Mouse (Mus musculus): ENCODE results near the gene Rfpl4.
A peak's percentile ranks its signal among the peaks of the same experiment; 100 is the strongest.
"Not testable (repeated sequence)": the region's sequence is repeated elsewhere in the genome, so short reads cannot be mapped to it uniquely, and the experiment has no call there.

Gene Rfpl4

GRCm38 (mm10) chr7:5080010-5080751 lies 36.6 kb downstream of the Rfpl4 start, which contains the start of gene Epn1:
TSS of gene Epn1 (plus strand) at chr7:5080235.
- peak; percentile 94 for DNase-seq

DNA sequence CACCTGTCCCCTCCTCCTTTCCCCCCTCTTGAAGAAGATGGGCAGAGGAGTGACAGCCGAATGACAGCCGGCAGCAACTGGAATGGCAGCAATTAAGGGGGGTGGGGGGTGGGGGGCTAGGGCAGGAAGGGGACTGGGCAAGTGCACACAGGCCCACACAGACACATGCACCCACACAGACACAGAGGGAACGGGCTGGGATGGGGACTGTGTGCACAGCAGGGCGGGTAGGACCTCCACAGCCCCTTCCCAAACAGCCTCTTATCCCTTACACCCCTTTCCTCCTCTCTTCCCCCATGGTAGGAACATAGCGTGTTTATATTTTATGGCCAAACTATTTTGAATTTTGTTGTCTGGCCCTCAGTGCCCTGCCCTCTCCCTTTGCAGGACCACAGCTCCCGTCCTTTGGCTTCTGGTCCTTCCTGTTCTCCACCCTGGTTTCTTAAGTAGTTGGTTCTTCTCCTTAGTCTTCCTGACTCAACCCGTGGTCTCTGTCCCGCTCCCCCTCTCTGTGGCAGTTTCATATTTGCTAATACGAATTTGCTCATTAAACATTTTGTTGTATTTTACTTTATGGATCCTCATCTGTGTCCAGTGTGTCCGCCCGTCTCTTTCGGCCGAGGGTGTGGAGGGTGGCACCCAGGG lies 37.3 kb downstream of the Rfpl4 start:
- not testable (repeated sequence) for DNase-seq

DNA sequence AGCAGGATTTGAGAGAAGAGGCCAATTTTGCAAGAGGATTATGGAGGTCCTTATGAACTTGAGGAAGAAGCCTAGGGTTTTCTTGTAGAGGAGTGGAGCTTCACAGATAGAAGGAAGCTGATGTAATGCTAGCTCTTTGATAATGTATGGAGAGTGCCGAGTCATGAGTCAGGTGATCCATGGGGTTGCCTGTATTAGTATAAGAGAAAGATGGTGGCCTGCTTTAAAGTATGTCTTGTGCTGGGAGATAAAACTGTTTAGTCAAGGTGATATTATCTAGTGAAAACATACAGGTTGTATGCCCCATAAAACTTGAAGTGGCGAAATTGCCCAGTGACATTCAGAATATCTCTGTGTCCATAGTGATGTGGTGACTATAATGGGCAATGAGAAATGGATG lies 39.8 kb downstream of the Rfpl4 start:
- no peak for DNase-seq

DNA sequence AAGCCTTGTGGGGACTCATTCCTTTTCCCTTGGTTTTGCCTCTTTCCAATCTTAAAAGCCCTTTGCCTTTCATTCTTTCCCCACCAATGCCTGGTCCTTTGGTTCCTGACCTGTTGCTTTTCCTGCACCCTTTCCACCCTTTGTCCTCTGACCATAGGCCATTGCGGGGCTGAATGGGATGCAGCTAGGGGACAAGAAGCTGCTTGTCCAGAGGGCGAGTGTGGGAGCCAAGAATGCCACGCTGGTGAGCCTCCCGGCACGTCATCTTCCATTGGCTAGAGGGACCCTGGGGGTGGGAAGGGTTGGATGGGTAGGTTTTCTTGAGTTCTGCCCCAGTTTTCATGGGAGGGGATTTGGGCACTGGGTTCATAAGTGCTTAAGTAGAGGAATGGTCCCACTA lies 41.8 kb downstream of the Rfpl4 start:
- DNase-seq, result no peak

- no peak for DNase-seq
Observed at GRCm38 (mm10) chr7:5073586-5073985, 43.2 kb downstream of the Rfpl4 start.

- DNase-seq, result no peak
Observed at GRCm38 (mm10) chr7:5064886-5065285, 51.9 kb downstream of the Rfpl4 start.

GRCm38 (mm10) chr7:5062360-5063001 lies 54.3 kb downstream of the Rfpl4 start:
- DNase-seq, result peak; percentile 80

DNA sequence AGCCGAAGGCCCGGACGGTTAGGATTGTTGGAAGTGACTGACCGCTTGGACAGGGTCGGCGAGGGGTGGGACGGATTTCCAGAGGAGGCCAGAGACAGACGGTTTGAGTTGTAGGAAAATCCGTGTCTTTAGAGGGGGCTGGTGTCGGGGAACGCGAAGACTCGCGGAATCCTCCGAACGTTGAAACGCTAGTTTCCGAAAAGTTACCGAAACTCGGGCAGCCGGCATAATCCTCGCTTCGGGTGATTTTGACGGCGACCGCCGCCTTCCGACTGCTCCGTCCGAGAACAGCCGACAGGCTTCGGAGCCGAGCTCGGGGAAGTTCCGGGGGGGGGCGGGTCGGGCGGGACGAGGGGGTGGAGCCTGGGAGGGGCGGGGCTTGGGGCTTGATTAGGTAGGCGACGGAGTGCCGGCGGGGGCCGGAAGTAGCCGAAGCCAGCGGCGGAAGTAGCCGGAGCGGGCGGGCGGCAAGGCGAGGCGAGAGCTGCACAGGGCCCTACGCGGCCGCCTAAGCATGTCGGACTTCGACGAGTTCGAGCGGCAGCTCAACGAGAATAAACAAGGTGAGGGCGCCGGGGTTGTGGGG lies 54.9 kb downstream of the Rfpl4 start, which contains the start of gene U2af2:
U2af2 (plus strand) TSS at position 370 of the 586 bp plus-strand sequence.
- peak; percentile 93 for DNase-seq

DNA sequence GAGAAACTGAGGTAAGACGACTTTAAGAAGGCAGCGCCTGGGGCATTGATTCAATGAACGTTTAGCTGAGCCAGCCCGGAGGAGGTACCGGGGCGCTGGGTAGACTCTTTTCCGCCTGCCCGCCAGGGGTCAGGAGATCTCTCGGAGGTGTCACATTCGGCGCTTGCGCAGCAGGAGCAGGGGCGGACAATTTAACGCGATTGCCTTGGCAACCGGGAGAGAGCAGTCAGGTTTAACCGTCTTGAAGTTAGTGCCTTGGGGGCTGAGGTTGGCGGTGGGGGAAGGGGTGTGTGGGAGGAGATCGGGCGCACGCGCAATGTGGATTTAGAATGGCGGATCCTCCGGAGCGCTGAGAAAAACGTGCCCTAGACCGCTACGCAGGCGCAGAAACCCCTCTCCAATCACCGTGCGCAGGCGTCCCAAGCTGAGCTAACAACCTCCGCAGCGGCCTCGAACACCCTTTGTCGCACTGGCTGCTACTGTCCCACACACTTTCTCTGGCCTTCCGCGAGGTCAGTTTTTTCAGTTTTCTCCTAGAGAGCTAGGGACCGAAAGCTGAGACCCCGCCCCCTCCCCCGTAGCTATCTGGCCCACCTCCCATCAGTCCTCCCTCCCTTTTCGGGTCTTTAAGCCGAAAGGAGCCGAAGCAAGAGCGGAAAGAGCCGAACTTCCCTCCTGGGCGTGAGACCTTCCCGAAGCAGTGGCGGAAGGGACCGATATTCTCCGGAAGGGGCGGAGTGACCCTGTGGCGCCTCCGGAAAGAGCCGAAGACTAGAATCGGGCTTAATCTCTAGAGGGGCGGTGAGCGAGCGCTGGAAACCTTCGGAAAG lies 55.6 kb downstream of the Rfpl4 start:
- DNase-seq, result peak; percentile 99

- peak; percentile 94 for DNase-seq
Observed at GRCm38 (mm10) chr7:5060239-5060731, 56.5 kb downstream of the Rfpl4 start.

Measured in cerebellum, adult 9-10 months (tissue).